Mouse (Mus musculus): ENCODE results near the gene Katnal1. TPM values are rescaled to one million over a fixed set of nuclear protein-coding genes. Genes with fewer than 3 reads are reported as not detected.

Katnal1 gene
- polyA plus RNA-seq, 1 experiment from 2014 or later: 21.0 TPM

DNA sequence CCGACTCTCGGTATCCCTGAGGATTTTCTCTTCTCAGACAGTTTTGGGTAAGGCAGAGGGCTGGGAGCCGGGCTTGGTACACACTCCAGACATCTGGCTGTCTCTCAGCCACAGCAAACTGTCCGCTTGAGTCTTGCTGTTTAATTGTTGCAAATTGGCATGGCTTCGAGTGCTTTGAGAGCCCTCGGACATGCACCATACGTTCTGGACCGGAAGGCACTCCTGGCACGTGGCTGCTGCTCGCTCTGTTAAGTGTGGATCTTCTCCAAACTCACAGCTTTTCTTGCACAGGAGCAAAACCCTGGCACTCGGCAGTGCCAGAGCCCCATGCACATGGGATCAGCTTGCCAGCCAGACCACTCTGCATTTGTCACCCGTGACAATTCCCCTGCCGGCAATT, 106.3 kb downstream of the Katnal1 start:
- 82% methylated on average over 13 of the region's 13 CpGs for WGBS
- Histone ChIP-seq H3K27me3 (peaks cover 22% of the 10 kb centered on the region), H3K9ac (no peak overlapping the region), H3K27ac (no peak overlapping the region), H3K9me3 (no peaks in the 10 kb centered on the region), H3K36me3 (no peaks in the 10 kb centered on the region), H3K4me1 (peaks cover 14% of the 10 kb centered on the region), H3K4me2 (replicated peaks) (no peak overlapping the region), H3K4me3 (no peak overlapping the region)
- ATAC-seq (ENCODE audit: low FRiP score, low read depth): no peak

Other genes with a start within 250 kb of the Katnal1 start
- gene Gm42791, start 65.8 kb upstream of the Katnal1 start, polyA plus RNA-seq (2015; fragmentation: Nextera tagmentation; extraction: Ambion mirVana): 1.6 and 2.6 TPM in 2 replicates

All from limb, embryonic 13.5 days (tissue).